Mouse (Mus musculus) heart, embryonic 14.5 days (tissue): Measurements from ENCODE around the gene Olfm2. TPM values are rescaled to one million over a fixed set of nuclear protein-coding genes. Genes with fewer than 3 reads are reported as not detected.

ENCODE experiments used
- ATAC-seq: fragments of 200-750 bp; cut with Nextera tagmentation; 2 replicates; pipeline ENCODE4 v1.8.0; 2017; ENCODE audit warnings: low read depth, moderate TSS enrichment; ENCODE audit not compliant: insufficient number of reproducible peaks, insufficient read depth, low FRiP score
- H3K27ac ChIP-seq, 2 experiments: fragments of 200-500 bp in 1 of 2; fragments of 300-500 bp in 1 of 2; sonication (generic) in 1 of 2; replicated peaks in 1 of 2; 2 replicates each; pipeline ENCODE4 v1.5.1; 2012 to 2014; ENCODE audit warnings: low read depth in 2 of 2, low read length in 2 of 2, control low read depth in 1 of 2, mild to moderate bottlenecking in 1 of 2, mixed read lengths in 1 of 2; ENCODE audit not compliant: control insufficient read depth in 1 of 2, insufficient read depth in 1 of 2
- H3K27me3 ChIP-seq: fragments of 300-500 bp; sonication (generic); 2 replicates; pipeline ENCODE4 v1.6.1; 2014; ENCODE audit warnings: mild to moderate bottlenecking, low read length, control low read depth; ENCODE audit not compliant: control insufficient read depth, insufficient read depth
- H3K36me3 ChIP-seq: fragments of 300-500 bp; sonication (generic); 2 replicates; pipeline ENCODE4 v1.6.1; 2014; ENCODE audit warnings: mild to moderate bottlenecking, control low read depth, low read length, mixed read lengths; ENCODE audit not compliant: control insufficient read depth, insufficient read depth
- H3K4me1 ChIP-seq, 2 experiments: fragments of 200-500 bp in 1 of 2; fragments of 300-500 bp in 1 of 2; sonication (generic) in 1 of 2; 2 replicates each; pipeline ENCODE4 v1.6.1; 2012 to 2014; ENCODE audit warnings: low read length in 2 of 2, control low read depth in 1 of 2, mixed read lengths in 1 of 2; ENCODE audit not compliant: control insufficient read depth in 2 of 2, insufficient read depth in 2 of 2
- H3K4me2 ChIP-seq: fragments of 300-500 bp; sonication (generic); 2 replicates; pipeline ENCODE4 v1.6.1; 2014; ENCODE audit warnings: mild to moderate bottlenecking, low read length
- H3K4me3 ChIP-seq, 2 experiments: fragments of 200-500 bp in 1 of 2; fragments of 300-500 bp in 1 of 2; sonication (generic) in 1 of 2; 2 replicates each; pipeline ENCODE4 v1.5.1; 2012 to 2014; ENCODE audit warnings: low read length in 2 of 2, mild to moderate bottlenecking in 2 of 2, control low read depth in 1 of 2, low read depth in 1 of 2, moderate library complexity in 1 of 2; ENCODE audit not compliant: control insufficient read depth in 1 of 2, insufficient read depth in 1 of 2
- H3K9ac ChIP-seq: fragments of 300-500 bp; sonication (generic); 2 replicates; pipeline ENCODE4 v1.6.1; 2014; ENCODE audit warnings: mild to moderate bottlenecking, low read length
- H3K9me3 ChIP-seq: fragments of 300-500 bp; sonication (generic); 2 replicates; pipeline ENCODE4 v1.6.1; 2016; ENCODE audit warnings: low read length, control low read depth; ENCODE audit not compliant: control insufficient read depth
- WGBS: fragments of 180-500 bp; shearing (Covaris S2); extraction: QIAGEN DNeasy Blood & Tissue Kit; methylation state at CpG from one replicate; pipeline ENCODE4 v1.1.7; 2014; 5-methylcytosine and 5-hydroxymethylcytosine counted together
- polyA plus RNA-seq: library from polyadenylated mRNA; unstranded; fragments of >200 nt; fragmentation: Nextera tagmentation; extraction: Ambion mirVana; gene quantifications from 2 replicates; pipeline ENCODE4 v1.2.1, GENCODE M21; 2014

The Olfm2 gene
- polyA plus RNA-seq, 1 experiment from 2014 or later, result 1.3 TPM

GRCm38 (mm10) chr9:20681546-20682388 is 64.4 kb downstream of the Olfm2 start:
- WGBS, result 44% methylated on average over 6 of the region's 7 CpGs
- H3K27ac ChIP-seq, result no peak overlapping the region
- no peak for ATAC-seq

GRCm38 (mm10) chr9:20680378-20680958 is 65.7 kb downstream of the Olfm2 start:
- Histone ChIP-seq H3K27me3 (no peaks in the 10 kb centered on the region), H3K9me3 (no peaks in the 10 kb centered on the region), H3K4me3 (no peak overlapping the region), H3K27ac (no peak overlapping the region), H3K36me3 (no peaks in the 10 kb centered on the region), H3K4me1 (no peaks in the 10 kb centered on the region), H3K9ac (no peak overlapping the region), H3K4me2 (no peak overlapping the region)
- ATAC-seq, result no peak
- WGBS, result 79% methylated on average over 9 of the region's 9 CpGs

More at GRCm38 (mm10) chr9:20681546-20682388, 64.4 kb downstream of the Olfm2 start:
- no peak overlapping the region for H3K4me3 ChIP-seq
- no peaks in the 10 kb centered on the region for H3K27me3 ChIP-seq
- no peaks in the 10 kb centered on the region for H3K4me1 ChIP-seq
- H3K9ac ChIP-seq, result no peak overlapping the region
- no peaks in the 10 kb centered on the region for H3K36me3 ChIP-seq
- H3K9me3 ChIP-seq, result no peaks in the 10 kb centered on the region
- no peak overlapping the region for H3K4me2 ChIP-seq

- no peaks in the 10 kb centered on the region for H3K27me3 ChIP-seq
- H3K9ac ChIP-seq, result no peak overlapping the region
- H3K4me2 ChIP-seq, result no peak overlapping the region
- H3K4me1 ChIP-seq, result no peaks in the 10 kb centered on the region
- H3K9me3 ChIP-seq, result no peaks in the 10 kb centered on the region
- ATAC-seq, result no peak
- H3K36me3 ChIP-seq, result no peaks in the 10 kb centered on the region
- WGBS, result 88% methylated on average over 12 of the region's 12 CpGs
- H3K27ac ChIP-seq, result no peak overlapping the region
- H3K4me3 ChIP-seq, result no peak overlapping the region
Observed at GRCm38 (mm10) chr9:20677892-20678291, 68.3 kb downstream of the Olfm2 start.

- ATAC-seq, result no peak
- Histone ChIP-seq H3K27me3 (no peaks in the 10 kb centered on the region), H3K9ac (no peak overlapping the region), H3K4me1 (no peaks in the 10 kb centered on the region), H3K4me3 (no peak overlapping the region), H3K9me3 (no peaks in the 10 kb centered on the region), H3K36me3 (no peaks in the 10 kb centered on the region), H3K27ac (no peak overlapping the region), H3K4me2 (no peak overlapping the region)
- WGBS, result 80% methylated on average over 16 of the region's 16 CpGs
Observed at GRCm38 (mm10) chr9:20672047-20672446, 74.1 kb downstream of the Olfm2 start.

GRCm38 (mm10) chr9:20668065-20668464 is 78.1 kb downstream of the Olfm2 start:
- Histone ChIP-seq H3K36me3 (peaks cover 16% of the 10 kb centered on the region), H3K27me3 (no peaks in the 10 kb centered on the region), H3K9me3 (no peaks in the 10 kb centered on the region), H3K4me2 (no peak overlapping the region), H3K9ac (no peak overlapping the region), H3K4me3 (no peak overlapping the region), H3K4me1 (no peaks in the 10 kb centered on the region), H3K27ac (no peak overlapping the region)
- ATAC-seq, result no peak
- WGBS, result 91% methylated on average over 22 of the region's 22 CpGs

GRCm38 (mm10) chr9:20666510-20667034 is 79.6 kb downstream of the Olfm2 start:
- no peak for ATAC-seq
- Histone ChIP-seq H3K9ac (no peak overlapping the region), H3K27me3 (no peaks in the 10 kb centered on the region), H3K4me2 (no peak overlapping the region), H3K9me3 (no peaks in the 10 kb centered on the region), H3K4me3 (no peak overlapping the region), H3K4me1 (no peaks in the 10 kb centered on the region), H3K27ac (no peak overlapping the region), H3K36me3 (peaks cover 31% of the 10 kb centered on the region)
- 11% methylated on average over 7 of the region's 7 CpGs for WGBS

GRCm38 (mm10) chr9:20665925-20666324 is 80.2 kb downstream of the Olfm2 start:
- H3K4me2 ChIP-seq, result no peak overlapping the region
- H3K9me3 ChIP-seq, result no peaks in the 10 kb centered on the region
- WGBS, result 46% methylated on average over 8 of the region's 8 CpGs
- no peak overlapping the region for H3K9ac ChIP-seq
- H3K27me3 ChIP-seq, result no peaks in the 10 kb centered on the region
- H3K27ac ChIP-seq, result no peak overlapping the region
- H3K4me1 ChIP-seq, result no peaks in the 10 kb centered on the region
- no peak overlapping the region for H3K4me3 ChIP-seq
- no peak for ATAC-seq
- H3K36me3 ChIP-seq, result peaks cover 37% of the 10 kb centered on the region
